Mouse (Mus musculus): ENCODE results near the gene Htr2b.

GRCm38 (mm10) chr1:86064271-86064991 lies 47.3 kb downstream of the Htr2b start, which contains the start of gene Psmd1:
- 0 out of 2 replicates have a peak, but pooled peaks have one; percentile 30 for TF ChIP-seq CTCF (IDR thresholded peaks at IDR 0.05; ENCODE audit: borderline replicate concordance, control insufficient read depth, extremely low read depth, insufficient read depth, low read length, poor library complexity)
- TF ChIP-seq POLR2A (IDR thresholded peaks at IDR 0.05; ENCODE audit: control insufficient read depth, extremely low read depth, insufficient read depth, low read length, poor library complexity), result no peak

Measured in thymus, adult 2 months (tissue).